Mouse (Mus musculus) forebrain, embryonic 16.5 days (tissue): Measurements from ENCODE around the gene Ldb2. TPM values are rescaled to one million over a fixed set of nuclear protein-coding genes. Genes with fewer than 3 reads are reported as not detected.

Experiments
- ATAC-seq: fragments of 200-750 bp; cut with Nextera tagmentation; 2 replicates; pipeline ENCODE4 v1.8.0; 2017; ENCODE audit warnings: mild to moderate bottlenecking, moderate library complexity
- H3K27ac ChIP-seq: fragments of 300-500 bp; sonication (generic); 2 replicates; pipeline ENCODE4 v1.5.1; 2014; ENCODE audit warnings: low read length, control low read depth
- H3K27me3 ChIP-seq: fragments of 300-500 bp; sonication (generic); replicated peaks from 2 replicates; pipeline ENCODE4 v1.6.1; 2014; ENCODE audit warnings: low read length; ENCODE audit not compliant: control insufficient read depth, insufficient read depth
- H3K36me3 ChIP-seq: fragments of 300-500 bp; sonication (generic); 2 replicates; pipeline ENCODE4 v1.6.1; 2014; ENCODE audit not compliant: control insufficient read depth, insufficient read depth
- H3K4me1 ChIP-seq: fragments of 300-500 bp; sonication (generic); replicated peaks from 2 replicates; pipeline ENCODE4 v1.6.1; 2014; ENCODE audit warnings: low read length; ENCODE audit not compliant: control insufficient read depth, insufficient read depth
- H3K4me2 ChIP-seq: fragments of 300-500 bp; sonication (generic); 2 replicates; pipeline ENCODE4 v1.6.1; 2014; ENCODE audit warnings: mild to moderate bottlenecking, low read length, control low read depth
- H3K4me3 ChIP-seq: fragments of 300-500 bp; sonication (generic); replicated peaks from 2 replicates; pipeline ENCODE4 v1.5.1; 2014; ENCODE audit warnings: mild to moderate bottlenecking, low read length, control low read depth
- H3K9ac ChIP-seq: fragments of 300-500 bp; sonication (generic); replicated peaks from 2 replicates; pipeline ENCODE4 v1.6.1; 2014; ENCODE audit warnings: low read depth, low read length, control low read depth
- H3K9me3 ChIP-seq: fragments of 300-500 bp; sonication (generic); 2 replicates; pipeline ENCODE4 v1.6.1; 2016; ENCODE audit warnings: low read length; ENCODE audit not compliant: control insufficient read depth
- WGBS: fragments of 180-500 bp; shearing (Covaris S2); extraction: QIAGEN DNeasy Blood & Tissue Kit; methylation state at CpG from one replicate; pipeline ENCODE4 v1.1.7; 2014; 5-methylcytosine and 5-hydroxymethylcytosine counted together
- polyA plus RNA-seq: library from polyadenylated mRNA; unstranded; fragments of >200 nt; fragmentation: Nextera tagmentation; extraction: Ambion mirVana; gene quantifications from 2 replicates; pipeline ENCODE4 v1.2.1, GENCODE M21; 2015

The Ldb2 gene
- polyA plus RNA-seq, 1 experiment from 2014 or later = 86.5 TPM

- Histone ChIP-seq H3K4me2 (no peak overlapping the region), H3K36me3 (no peaks in the 10 kb centered on the region), H3K27me3 (no peaks in the 10 kb centered on the region), H3K9me3 (no peaks in the 10 kb centered on the region), H3K27ac (no peak overlapping the region), H3K4me1 (no peaks in the 10 kb centered on the region), H3K4me3 (no peak overlapping the region), H3K9ac (no peak overlapping the region)
- ATAC-seq = no peak
- 91% methylated on average over 4 of the region's 4 CpGs for WGBS
Measured at GRCm38 (mm10) chr5:44779340-44779739, 20.1 kb downstream of the Ldb2 start.

DNA sequence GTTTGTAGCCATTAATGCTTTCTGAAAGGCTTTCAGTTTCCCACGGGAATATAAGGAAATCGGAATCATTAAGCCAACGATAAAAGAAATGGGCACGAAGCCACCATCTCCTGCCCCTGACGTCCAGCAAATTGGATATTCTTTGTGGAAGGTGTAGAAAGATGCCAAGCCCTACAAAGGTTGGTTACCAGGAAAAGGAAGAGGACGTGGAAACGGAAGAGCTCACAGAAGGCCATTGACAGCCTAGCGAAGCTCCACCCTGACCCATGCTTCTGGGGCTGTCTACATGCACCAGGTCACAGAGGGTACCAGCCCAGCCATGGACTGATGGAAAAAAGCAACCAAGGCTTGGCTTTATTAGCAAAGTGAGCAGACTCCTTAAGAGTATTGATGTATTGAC is 31.0 kb downstream of the Ldb2 start:
- no peak overlapping the region for H3K9ac ChIP-seq
- H3K27me3 ChIP-seq = no peaks in the 10 kb centered on the region
- H3K36me3 ChIP-seq = no peaks in the 10 kb centered on the region
- H3K4me1 ChIP-seq = no peaks in the 10 kb centered on the region
- no peak overlapping the region for H3K4me3 ChIP-seq
- no peak overlapping the region for H3K4me2 ChIP-seq
- 63% methylated on average over 8 of the region's 8 CpGs for WGBS
- no peak overlapping the region for H3K27ac ChIP-seq
- no peaks in the 10 kb centered on the region for H3K9me3 ChIP-seq
- ATAC-seq = no peak

DNA sequence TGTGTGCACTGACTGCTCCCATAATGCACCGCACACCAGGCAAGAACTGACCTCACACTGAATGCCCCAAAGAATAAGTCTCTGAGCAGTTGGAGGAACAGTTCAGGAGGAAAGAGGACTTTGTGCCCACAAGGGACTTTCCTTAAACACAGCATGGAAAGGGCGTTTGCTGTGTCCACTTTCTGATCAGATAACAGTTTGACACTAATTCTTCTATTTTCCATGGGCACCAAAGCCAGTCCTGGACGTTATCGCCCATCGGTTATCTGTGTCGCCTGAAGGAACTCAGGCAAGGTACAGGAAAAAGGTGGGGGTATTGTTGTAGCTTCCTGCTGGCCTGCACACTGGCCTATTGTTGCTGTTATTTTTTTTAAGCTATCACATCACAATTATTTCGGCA is 34.6 kb downstream of the Ldb2 start:
- H3K36me3 ChIP-seq = no peaks in the 10 kb centered on the region
- no peak overlapping the region for H3K4me3 ChIP-seq
- H3K4me1 ChIP-seq = no peaks in the 10 kb centered on the region
- H3K4me2 ChIP-seq = no peak overlapping the region
- WGBS = 89% methylated on average over 7 of the region's 7 CpGs
- no peak for ATAC-seq
- no peaks in the 10 kb centered on the region for H3K9me3 ChIP-seq
- no peak overlapping the region for H3K9ac ChIP-seq
- H3K27me3 ChIP-seq = no peaks in the 10 kb centered on the region
- H3K27ac ChIP-seq = no peak overlapping the region

DNA sequence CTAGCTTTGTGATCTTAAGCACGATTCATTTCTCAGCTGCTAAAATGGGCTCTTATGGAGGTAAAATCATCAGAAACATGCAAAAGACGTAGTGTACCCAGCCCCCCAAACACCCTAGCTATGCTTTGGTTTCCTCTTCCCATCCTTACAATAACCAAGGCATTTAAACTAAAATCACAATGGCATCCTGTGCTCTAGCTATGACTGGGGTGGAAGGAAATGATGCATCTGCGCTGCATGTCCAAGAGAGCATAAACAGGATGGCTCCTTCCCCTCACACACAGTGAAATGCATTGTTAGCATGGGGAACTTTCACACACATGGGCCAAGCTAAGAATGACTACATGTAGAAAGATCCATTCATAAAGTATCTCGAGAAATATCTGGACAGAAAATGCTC is 40.3 kb downstream of the Ldb2 start:
- Histone ChIP-seq H3K9me3 (no peaks in the 10 kb centered on the region), H3K4me3 (no peak overlapping the region), H3K27me3 (no peaks in the 10 kb centered on the region), H3K9ac (no peak overlapping the region), H3K4me1 (no peaks in the 10 kb centered on the region), H3K36me3 (no peaks in the 10 kb centered on the region), H3K4me2 (no peak overlapping the region), H3K27ac (no peak overlapping the region)
- WGBS = 86% methylated on average over 4 of the region's 4 CpGs
- no peak for ATAC-seq

DNA sequence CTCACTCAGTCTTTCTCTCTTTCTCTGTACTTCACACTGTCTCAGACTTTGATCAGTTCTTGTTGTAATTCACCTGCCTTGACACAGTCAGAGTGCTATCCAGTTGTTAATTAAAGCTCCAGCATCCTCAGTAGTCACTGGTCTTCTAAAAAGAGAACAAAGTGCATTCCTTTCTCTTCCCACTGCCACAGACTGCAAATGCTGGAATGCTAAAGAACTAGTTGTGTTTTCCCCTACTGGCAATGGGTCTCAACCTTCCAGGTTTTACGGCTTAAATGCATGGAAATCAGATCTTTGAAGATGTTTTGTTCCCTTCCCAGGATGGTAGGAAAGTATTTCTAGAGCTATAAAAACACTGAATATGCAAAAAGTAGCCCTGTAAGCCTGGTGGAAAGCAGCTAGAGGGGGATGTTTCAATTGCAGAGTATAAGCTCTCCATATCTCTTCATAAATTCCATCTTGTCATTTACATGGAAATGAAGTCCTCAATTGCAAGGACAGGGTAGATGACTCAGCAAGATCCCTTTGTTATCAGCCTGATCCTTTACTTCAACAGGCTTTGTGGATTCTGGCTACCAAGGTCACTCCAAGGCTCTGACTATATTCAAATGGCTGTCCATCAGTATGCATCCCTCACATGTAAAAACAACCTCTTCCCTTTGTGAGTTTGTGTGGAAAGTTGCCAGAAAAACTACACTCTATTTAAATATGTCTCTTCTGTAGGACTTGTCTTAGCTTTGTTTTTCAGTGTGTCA is 45.1 kb downstream of the Ldb2 start:
- Histone ChIP-seq H3K4me3 (no peak overlapping the region), H3K4me2 (no peak overlapping the region), H3K9me3 (no peaks in the 10 kb centered on the region), H3K27me3 (no peaks in the 10 kb centered on the region), H3K4me1 (no peaks in the 10 kb centered on the region), H3K27ac (no peak overlapping the region), H3K36me3 (no peaks in the 10 kb centered on the region), H3K9ac (no peak overlapping the region)
- WGBS = 59% methylated on average over 1 of the region's 1 CpGs
- ATAC-seq = no peak

DNA sequence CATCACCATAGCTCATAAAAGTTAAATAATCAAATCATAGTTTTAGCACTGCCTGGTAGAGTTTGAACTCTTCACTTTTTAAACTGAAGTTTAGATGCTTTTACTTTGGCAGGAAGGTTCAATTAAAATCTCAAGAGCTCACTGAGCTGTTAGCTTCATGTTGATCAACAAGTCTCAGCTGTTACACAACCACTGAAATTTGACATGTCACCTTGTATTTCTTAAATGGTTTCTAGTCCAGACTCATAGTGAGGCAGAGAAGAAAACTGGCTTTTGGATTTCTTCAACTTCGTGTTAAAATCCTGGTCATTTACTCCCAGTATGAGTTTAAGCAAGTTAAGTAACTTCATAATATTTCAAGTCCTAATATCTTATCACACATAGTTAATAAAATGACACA is 53.8 kb downstream of the Ldb2 start:
- Histone ChIP-seq H3K27ac (no peak overlapping the region), H3K4me3 (no peak overlapping the region), H3K4me2 (no peak overlapping the region), H3K9ac (no peak overlapping the region), H3K27me3 (no peaks in the 10 kb centered on the region), H3K4me1 (no peaks in the 10 kb centered on the region), H3K36me3 (no peaks in the 10 kb centered on the region), H3K9me3 (no peaks in the 10 kb centered on the region)
- WGBS = 94% methylated on average over 1 of the region's 1 CpGs
- no peak for ATAC-seq

- Histone ChIP-seq H3K4me2 (no peak overlapping the region), H3K27me3 (no peaks in the 10 kb centered on the region), H3K27ac (no peak overlapping the region), H3K36me3 (no peaks in the 10 kb centered on the region), H3K4me1 (0 out of 2 replicates have a peak, but pooled peaks cover 4% of the 10 kb centered on the region), H3K9ac (no peak overlapping the region), H3K4me3 (no peak overlapping the region), H3K9me3 (no peaks in the 10 kb centered on the region)
- ATAC-seq = no peak
- 80% methylated on average over 3 of the region's 3 CpGs for WGBS
Measured at GRCm38 (mm10) chr5:44736366-44736765, 63.1 kb downstream of the Ldb2 start.

- H3K4me3 ChIP-seq = no peak overlapping the region
- no peaks in the 10 kb centered on the region for H3K9me3 ChIP-seq
- peak; percentile 18 for ATAC-seq
- H3K4me1 ChIP-seq = 0 out of 2 replicates have a peak, but pooled peaks cover 4% of the 10 kb centered on the region
- no peak overlapping the region for H3K9ac ChIP-seq
- no peaks in the 10 kb centered on the region for H3K36me3 ChIP-seq
- no peak overlapping the region for H3K4me2 ChIP-seq
- WGBS = 88% methylated on average over 3 of the region's 3 CpGs
- no peaks in the 10 kb centered on the region for H3K27me3 ChIP-seq
- H3K27ac ChIP-seq = no peak overlapping the region
Measured at GRCm38 (mm10) chr5:44734131-44734723, 65.3 kb downstream of the Ldb2 start.

DNA sequence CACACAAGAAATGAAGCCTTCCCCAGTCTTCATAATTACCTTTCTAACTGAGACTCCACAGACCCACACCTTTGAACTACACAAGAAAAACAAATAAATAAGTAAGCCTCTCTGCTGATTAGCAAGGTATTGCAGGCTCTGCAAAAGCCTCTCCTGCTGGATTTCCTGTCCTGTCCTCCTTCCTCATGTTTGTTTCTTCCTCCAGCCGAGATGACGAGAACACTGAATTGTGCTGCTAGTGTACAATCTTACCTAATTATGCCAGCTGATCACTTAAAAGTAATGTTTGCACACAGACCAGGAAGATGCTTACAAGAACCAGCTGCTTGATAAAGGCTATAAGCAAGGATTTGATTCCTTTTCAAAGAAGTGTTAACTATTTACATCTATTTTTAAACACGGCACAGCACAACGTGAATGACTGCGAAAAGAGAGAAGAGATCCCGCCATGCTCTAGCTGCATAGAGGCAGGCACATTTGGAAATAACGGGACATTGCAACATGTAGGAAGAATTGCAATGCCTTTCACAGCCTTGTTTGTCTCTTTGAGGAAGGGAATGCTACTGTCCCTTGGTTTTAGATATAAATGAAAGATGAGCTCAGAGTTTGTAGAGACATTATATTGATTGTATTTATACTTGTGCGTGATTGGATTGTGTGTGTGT is 69.7 kb downstream of the Ldb2 start:
- no peak overlapping the region for H3K4me3 ChIP-seq
- ATAC-seq = no peak
- peaks cover 6% of the 10 kb centered on the region for H3K4me1 ChIP-seq
- H3K9me3 ChIP-seq = no peaks in the 10 kb centered on the region
- WGBS = 58% methylated on average over 8 of the region's 8 CpGs
- H3K27me3 ChIP-seq = no peaks in the 10 kb centered on the region
- H3K4me2 ChIP-seq = no peak overlapping the region
- H3K36me3 ChIP-seq = no peaks in the 10 kb centered on the region
- H3K9ac ChIP-seq = no peak overlapping the region
- H3K27ac ChIP-seq = no peak overlapping the region
